Mouse (Mus musculus): ENCODE measurements around the gene Kcnj10. TPM values are rescaled to one million over a fixed set of nuclear protein-coding genes. Genes with fewer than 3 reads are reported as not detected.

Gene Kcnj10
- polyA plus RNA-seq, 1 experiment = 17.1 TPM

DNA sequence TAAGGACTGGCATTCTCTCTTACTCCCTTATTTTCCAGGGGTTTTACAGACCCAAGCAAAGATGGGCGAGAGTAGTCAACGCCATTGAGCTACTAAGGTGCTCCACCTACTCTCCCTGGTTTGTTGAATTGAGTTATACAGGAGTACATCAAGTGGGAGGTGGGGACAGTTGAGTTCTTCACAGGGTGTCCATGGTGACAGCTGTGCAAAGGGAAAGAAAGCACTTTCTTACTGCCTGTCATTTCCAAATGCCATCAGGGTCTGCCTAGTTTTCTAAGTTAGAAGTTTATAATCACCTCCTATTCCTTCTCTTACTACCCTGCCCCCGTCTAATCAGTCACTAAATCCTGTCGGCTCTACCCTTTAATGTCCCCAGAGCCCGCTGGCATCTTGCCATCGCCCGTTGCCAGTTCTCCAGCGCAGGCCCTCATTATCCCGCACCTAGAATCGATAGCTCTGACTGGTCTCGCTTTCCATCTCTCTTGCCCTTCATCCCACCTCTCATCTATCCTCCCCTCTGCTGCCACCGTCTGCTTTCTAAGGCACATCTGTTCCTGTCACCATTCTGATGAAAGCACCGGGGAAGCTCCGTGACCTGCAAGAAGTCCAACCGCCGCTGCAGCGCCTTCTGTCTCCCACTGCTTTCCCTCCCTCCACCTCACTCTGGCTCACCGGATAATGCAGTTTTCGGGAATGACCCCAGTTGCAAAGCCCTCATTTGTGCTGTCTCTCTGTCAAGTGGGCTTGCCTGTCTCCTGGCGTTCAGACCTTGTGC lies 51.0 kb downstream of the Kcnj10 start:
- 25% methylated on average over 20 of the region's 20 CpGs for WGBS
- H3K4me1 ChIP-seq (ENCODE audit: control insufficient read depth, insufficient read depth, low read length) = no peaks in the 10 kb centered on the region

DNA sequence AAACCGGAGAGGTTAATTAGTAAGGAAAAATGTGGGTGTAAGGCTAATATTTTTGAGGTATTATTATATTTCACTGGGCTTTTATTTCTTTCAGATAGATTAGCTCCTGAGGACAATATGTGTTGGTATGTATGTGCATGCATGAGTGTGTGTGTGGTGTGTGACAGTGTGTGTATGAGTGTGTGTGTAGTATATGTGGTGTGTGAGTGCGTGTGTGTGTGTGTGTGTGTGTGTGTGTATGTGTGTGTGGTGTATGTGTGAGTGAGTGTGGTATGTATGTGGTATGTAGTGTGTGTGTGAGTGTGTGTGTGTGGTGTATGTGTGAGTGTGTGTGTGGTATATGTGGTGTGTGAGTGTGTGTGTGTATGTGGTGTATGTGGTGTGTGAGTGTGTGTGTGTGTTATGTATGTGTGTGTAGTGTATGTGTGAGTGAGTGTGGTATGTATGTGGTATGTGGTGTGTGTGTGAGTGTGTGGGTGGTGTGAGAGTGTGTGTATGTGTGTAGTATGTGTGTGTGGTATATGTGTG lies 51.7 kb downstream of the Kcnj10 start:
- WGBS = 84% methylated on average over 2 of the region's 2 CpGs
- no peaks in the 10 kb centered on the region for H3K4me1 ChIP-seq (ENCODE audit: control insufficient read depth, insufficient read depth, low read length)
- H3K36me3 ChIP-seq (ENCODE audit: control insufficient read depth, insufficient read depth, low read length) = no peaks in the 10 kb centered on the region
- H3K27ac ChIP-seq (ENCODE audit: insufficient read depth, low read depth, low read length) = no peak overlapping the region
- no peak overlapping the region for H3K4me3 ChIP-seq (ENCODE audit: insufficient read depth, low read depth, low read length)
- TF ChIP-seq POLR2A (IDR thresholded peaks at IDR 0.05; ENCODE audit: low read depth, low read length) (no peak), CTCF (conservative IDR thresholded peaks at IDR 0.05; ENCODE audit: insufficient read depth, insufficient read length, low read depth, low read length) (no peak)
- DNase-seq = no peak
- H3K27me3 ChIP-seq (replicated peaks; ENCODE audit: control insufficient read depth, insufficient read depth, low read length) = no peaks in the 10 kb centered on the region

More for the DNA sequence above, 51.0 kb downstream of the Kcnj10 start:
- TF ChIP-seq POLR2A (IDR thresholded peaks at IDR 0.05; ENCODE audit: low read depth, low read length) (no peak), CTCF (conservative IDR thresholded peaks at IDR 0.05; ENCODE audit: insufficient read depth, insufficient read length, low read depth, low read length) (no peak)
- DNase-seq = peak; percentile 12
- no peaks in the 10 kb centered on the region for H3K36me3 ChIP-seq (ENCODE audit: control insufficient read depth, insufficient read depth, low read length)
- no peaks in the 10 kb centered on the region for H3K27me3 ChIP-seq (replicated peaks; ENCODE audit: control insufficient read depth, insufficient read depth, low read length)
- no peak overlapping the region for H3K27ac ChIP-seq (ENCODE audit: insufficient read depth, low read depth, low read length)
- no peak overlapping the region for H3K4me3 ChIP-seq (ENCODE audit: insufficient read depth, low read depth, low read length)

DNA sequence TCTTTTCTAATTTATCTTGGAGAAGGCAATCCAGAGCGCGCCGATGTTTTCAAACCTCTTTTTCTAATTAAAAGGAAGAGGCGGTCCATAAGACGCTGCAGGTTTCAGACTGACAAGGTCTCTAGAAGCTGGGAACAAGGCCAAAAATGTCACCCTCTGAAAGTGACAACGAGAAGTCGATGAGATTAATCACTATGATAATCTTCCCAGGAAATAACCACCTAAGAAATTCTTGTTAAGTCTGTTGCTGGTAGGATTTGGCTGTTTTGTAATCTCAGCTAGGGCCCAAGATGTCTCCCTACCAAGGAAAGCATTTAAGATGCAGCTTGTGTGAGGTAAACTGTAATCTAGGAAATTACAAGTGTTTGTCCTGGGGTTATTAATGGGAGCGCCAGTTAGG lies 52.7 kb downstream of the Kcnj10 start:
- H3K27ac ChIP-seq (ENCODE audit: insufficient read depth, low read depth, low read length) = no peak overlapping the region
- DNase-seq = no peak
- TF ChIP-seq CTCF (conservative IDR thresholded peaks at IDR 0.05; ENCODE audit: insufficient read depth, insufficient read length, low read depth, low read length) = no peak
- TF ChIP-seq POLR2A (IDR thresholded peaks at IDR 0.05; ENCODE audit: low read depth, low read length) = no peak
- H3K36me3 ChIP-seq (ENCODE audit: control insufficient read depth, insufficient read depth, low read length) = no peaks in the 10 kb centered on the region
- H3K4me3 ChIP-seq (ENCODE audit: insufficient read depth, low read depth, low read length) = no peak overlapping the region
- no peaks in the 10 kb centered on the region for H3K4me1 ChIP-seq (ENCODE audit: control insufficient read depth, insufficient read depth, low read length)
- WGBS = 64% methylated on average over 8 of the region's 8 CpGs
- H3K27me3 ChIP-seq (replicated peaks; ENCODE audit: control insufficient read depth, insufficient read depth, low read length) = no peaks in the 10 kb centered on the region

DNA sequence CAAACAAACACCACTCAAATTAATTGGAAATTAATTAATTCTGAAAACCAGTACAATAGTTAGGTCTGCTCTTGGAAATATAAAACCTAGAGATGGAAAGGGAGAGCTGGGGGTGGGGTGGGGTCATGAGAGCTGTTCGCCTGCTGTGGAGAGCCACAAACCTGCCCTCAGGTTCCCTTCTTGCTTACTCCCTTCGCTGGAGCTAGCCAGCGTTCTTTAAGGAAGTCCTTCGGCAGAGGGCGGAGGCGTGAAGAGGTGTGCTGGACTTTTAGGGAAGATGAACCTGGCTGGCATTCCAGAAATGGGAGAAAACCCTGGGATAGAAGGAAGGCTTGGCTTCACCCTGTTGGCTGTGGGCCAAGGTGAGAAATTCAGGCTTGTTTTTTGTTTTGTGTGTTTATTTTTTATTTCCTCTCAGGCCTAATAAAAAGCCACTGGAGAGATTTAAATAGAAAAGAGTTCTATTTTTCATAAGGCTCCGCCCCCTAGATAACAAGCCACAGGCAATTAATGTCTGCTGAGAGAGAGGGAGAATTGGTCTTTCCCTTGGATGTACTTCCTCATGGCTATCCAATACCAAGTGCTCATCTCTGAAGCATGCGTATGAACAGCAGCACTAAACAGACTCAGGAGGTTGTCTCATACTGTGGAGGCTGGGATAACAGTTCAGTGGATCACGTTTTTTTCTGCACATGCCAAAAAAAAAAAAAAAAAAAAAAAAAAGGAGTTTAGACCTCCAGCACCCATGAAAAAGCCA lies 56.2 kb downstream of the Kcnj10 start:
- H3K27me3 ChIP-seq (replicated peaks; ENCODE audit: control insufficient read depth, insufficient read depth, low read length) = no peaks in the 10 kb centered on the region
- no peak overlapping the region for H3K4me3 ChIP-seq (ENCODE audit: insufficient read depth, low read depth, low read length)
- H3K4me1 ChIP-seq (ENCODE audit: control insufficient read depth, insufficient read depth, low read length) = no peaks in the 10 kb centered on the region
- no peak for DNase-seq
- 50% methylated on average over 9 of the region's 9 CpGs for WGBS
- TF ChIP-seq CTCF (conservative IDR thresholded peaks at IDR 0.05; ENCODE audit: insufficient read depth, insufficient read length, low read depth, low read length) = no peak
- no peak for TF ChIP-seq POLR2A (IDR thresholded peaks at IDR 0.05; ENCODE audit: low read depth, low read length)
- H3K36me3 ChIP-seq (ENCODE audit: control insufficient read depth, insufficient read depth, low read length) = no peaks in the 10 kb centered on the region
- no peak overlapping the region for H3K27ac ChIP-seq (ENCODE audit: insufficient read depth, low read depth, low read length)

DNA sequence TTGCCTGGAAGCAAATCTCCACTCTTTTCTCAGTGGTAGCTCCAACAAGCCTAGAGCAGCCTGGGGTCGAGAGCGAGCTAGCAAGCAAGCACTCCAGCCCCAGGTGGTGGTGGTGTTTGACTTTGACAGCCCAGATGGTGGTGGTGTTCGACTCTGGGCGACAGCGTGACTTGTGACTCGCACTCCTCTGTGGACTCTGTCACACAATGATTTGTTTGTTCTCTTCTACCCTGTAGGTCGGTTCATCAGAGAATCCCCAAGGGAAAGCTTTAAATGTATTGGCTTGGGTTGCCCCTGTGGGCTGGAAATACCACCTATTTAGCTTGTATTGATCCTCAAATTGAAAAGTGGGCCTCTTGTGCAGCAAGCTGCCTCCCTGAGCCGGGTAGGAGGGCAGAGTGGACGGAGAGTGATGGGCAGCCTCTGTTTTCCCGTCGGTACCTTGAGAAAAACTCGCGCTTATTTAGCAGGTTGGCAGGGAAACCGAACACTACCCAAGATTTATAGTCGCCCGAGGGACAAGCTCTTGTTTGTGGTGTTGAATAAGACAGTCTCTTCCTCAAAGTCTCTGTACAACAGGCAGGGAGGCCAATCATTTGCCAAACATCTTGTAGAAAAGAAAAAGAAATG lies 65.2 kb downstream of the Kcnj10 start:
- H3K27me3 ChIP-seq (replicated peaks; ENCODE audit: control insufficient read depth, insufficient read depth, low read length) = no peaks in the 10 kb centered on the region
- 24% methylated on average over 16 of the region's 16 CpGs for WGBS
- TF ChIP-seq POLR2A (IDR thresholded peaks at IDR 0.05; ENCODE audit: low read depth, low read length) (no peak), CTCF (conservative IDR thresholded peaks at IDR 0.05; ENCODE audit: insufficient read depth, insufficient read length, low read depth, low read length) (no peak)
- no peak for DNase-seq
- no peaks in the 10 kb centered on the region for H3K4me1 ChIP-seq (ENCODE audit: control insufficient read depth, insufficient read depth, low read length)
- no peak overlapping the region for H3K27ac ChIP-seq (ENCODE audit: insufficient read depth, low read depth, low read length)
- H3K36me3 ChIP-seq (ENCODE audit: control insufficient read depth, insufficient read depth, low read length) = no peaks in the 10 kb centered on the region
- H3K4me3 ChIP-seq (ENCODE audit: insufficient read depth, low read depth, low read length) = no peak overlapping the region

DNA sequence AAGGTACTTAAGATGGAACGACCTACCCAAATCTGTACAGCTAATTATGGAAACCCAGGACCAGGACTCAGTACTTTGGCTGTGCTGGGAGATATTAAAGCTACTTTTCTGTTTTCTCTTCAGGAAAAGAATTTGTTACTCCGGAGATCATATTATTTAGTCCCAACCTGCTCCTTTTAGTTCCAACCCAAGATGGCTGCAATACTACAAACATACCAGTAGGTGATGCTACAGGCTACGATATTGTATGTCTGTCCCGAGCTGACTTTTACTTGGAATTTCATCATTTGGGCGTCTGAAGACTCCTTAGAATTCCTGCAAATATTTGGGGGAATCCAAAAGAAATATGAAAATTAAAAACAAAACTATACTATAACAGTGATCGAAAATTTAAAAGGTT lies 68.0 kb downstream of the Kcnj10 start:
- no peaks in the 10 kb centered on the region for H3K4me1 ChIP-seq (ENCODE audit: control insufficient read depth, insufficient read depth, low read length)
- no peaks in the 10 kb centered on the region for H3K36me3 ChIP-seq (ENCODE audit: control insufficient read depth, insufficient read depth, low read length)
- no peaks in the 10 kb centered on the region for H3K27me3 ChIP-seq (replicated peaks; ENCODE audit: control insufficient read depth, insufficient read depth, low read length)
- WGBS = 8% methylated on average over 6 of the region's 6 CpGs
- TF ChIP-seq CTCF (conservative IDR thresholded peaks at IDR 0.05; ENCODE audit: insufficient read depth, insufficient read length, low read depth, low read length) (peak; percentile 43), POLR2A (IDR thresholded peaks at IDR 0.05; ENCODE audit: low read depth, low read length) (no peak)
- DNase-seq = peak; percentile 54
- H3K27ac ChIP-seq (ENCODE audit: insufficient read depth, low read depth, low read length) = no peak overlapping the region
- no peak overlapping the region for H3K4me3 ChIP-seq (ENCODE audit: insufficient read depth, low read depth, low read length)
